Mouse (Mus musculus) stomach, embryonic 15.5 days (tissue): ENCODE measurements around the gene Atat1. TPM values are rescaled to one million over a fixed set of nuclear protein-coding genes. Genes with fewer than 3 reads are reported as not detected.

Experiments
- ATAC-seq: fragments of 200-750 bp; cut with Nextera tagmentation; 2 replicates; pipeline ENCODE4 v1.8.0; 2017; ENCODE audit warnings: low read depth, moderate number of reproducible peaks, moderate TSS enrichment; ENCODE audit not compliant: insufficient read depth, low FRiP score
- H3K27ac ChIP-seq: fragments of 300-500 bp; sonication (generic); 2 replicates; pipeline ENCODE4 v1.5.1; 2015; ENCODE audit warnings: mild to moderate bottlenecking, inconsistent platforms
- H3K27me3 ChIP-seq: fragments of 300-500 bp; sonication (generic); replicated peaks from 2 replicates; pipeline ENCODE4 v1.6.1; 2015; ENCODE audit warnings: inconsistent platforms
- H3K36me3 ChIP-seq: fragments of 300-500 bp; sonication (generic); 2 replicates; pipeline ENCODE4 v1.6.1; 2015; ENCODE audit warnings: inconsistent platforms
- H3K4me1 ChIP-seq: fragments of 300-500 bp; sonication (generic); 2 replicates; pipeline ENCODE4 v1.6.1; 2015; ENCODE audit warnings: inconsistent platforms
- H3K4me2 ChIP-seq: fragments of 300-500 bp; sonication (generic); 2 replicates; pipeline ENCODE4 v1.6.1; 2015; ENCODE audit warnings: mild to moderate bottlenecking, inconsistent platforms
- H3K4me3 ChIP-seq: fragments of 300-500 bp; sonication (generic); replicated peaks from 2 replicates; pipeline ENCODE4 v1.5.1; 2015; ENCODE audit warnings: inconsistent platforms
- H3K9ac ChIP-seq: fragments of 300-500 bp; sonication (generic); 2 replicates; pipeline ENCODE4 v1.6.1; 2015; ENCODE audit warnings: inconsistent platforms
- H3K9me3 ChIP-seq: fragments of 300-500 bp; sonication (generic); 2 replicates; pipeline ENCODE4 v1.6.1; 2016; ENCODE audit warnings: inconsistent platforms
- WGBS: fragments of 180-500 bp; shearing (Covaris S2); methylation state at CpG from one replicate; pipeline ENCODE4 v1.1.7; 2015; 5-methylcytosine and 5-hydroxymethylcytosine counted together
- polyA plus RNA-seq: library from polyadenylated mRNA; unstranded; fragments of >200 nt; fragmentation: Nextera tagmentation; extraction: Ambion mirVana; gene quantifications from 2 replicates; pipeline ENCODE4 v1.2.1, GENCODE M21; 2015

Gene Atat1
- polyA plus RNA-seq, 1 experiment from 2014 or later = 53.2 TPM

- H3K4me3 ChIP-seq = peak overlapping the region; percentile 57
- peak overlapping the region; percentile 93 for H3K4me2 ChIP-seq
- H3K27ac ChIP-seq = peak overlapping the region; percentile 98
- H3K27me3 ChIP-seq = no peaks in the 10 kb centered on the region
- peak overlapping the region; percentile 31 for H3K9ac ChIP-seq
- no peak for ATAC-seq
- H3K36me3 ChIP-seq = no peaks in the 10 kb centered on the region
- peaks cover 46% of the 10 kb centered on the region for H3K4me1 ChIP-seq
- WGBS = 3% methylated on average over 7 of the region's 7 CpGs
- no peaks in the 10 kb centered on the region for H3K9me3 ChIP-seq
These were observed 40.4 kb downstream of the Atat1 start for GRCm38 (mm10) chr17:35869346-35870067.

GRCm38 (mm10) chr17:35868961-35869345 is 40.9 kb downstream of the Atat1 start:
- WGBS = 4% methylated on average over 7 of the region's 7 CpGs
- no peaks in the 10 kb centered on the region for H3K27me3 ChIP-seq

GRCm38 (mm10) chr17:35868165-35868820 is 41.6 kb downstream of the Atat1 start:
- peak overlapping the region; percentile 31; the same call in 1 of the 2 replicates for H3K9ac ChIP-seq
- ATAC-seq = 0 out of 2 replicates have a peak, but pooled peaks have one; percentile 5
- no peaks in the 10 kb centered on the region for H3K27me3 ChIP-seq
- H3K4me3 ChIP-seq = peak overlapping the region; percentile 57
- WGBS = 25% methylated on average over 17 of the region's 17 CpGs
- H3K27ac ChIP-seq = peak overlapping the region; percentile 98
- H3K4me1 ChIP-seq = peaks cover 43% of the 10 kb centered on the region
- peak overlapping the region; percentile 93 for H3K4me2 ChIP-seq
- H3K36me3 ChIP-seq = no peaks in the 10 kb centered on the region
- H3K9me3 ChIP-seq = no peaks in the 10 kb centered on the region

More at GRCm38 (mm10) chr17:35868961-35869345, 40.9 kb downstream of the Atat1 start:
- H3K9me3 ChIP-seq = no peaks in the 10 kb centered on the region
- H3K36me3 ChIP-seq = no peaks in the 10 kb centered on the region
- peak overlapping the region; percentile 98 for H3K27ac ChIP-seq
- peak overlapping the region; percentile 31 for H3K9ac ChIP-seq
- H3K4me1 ChIP-seq = peaks cover 47% of the 10 kb centered on the region
- no peak for ATAC-seq
- H3K4me2 ChIP-seq = peak overlapping the region; percentile 93
- peak overlapping the region; percentile 57 for H3K4me3 ChIP-seq

DNA sequence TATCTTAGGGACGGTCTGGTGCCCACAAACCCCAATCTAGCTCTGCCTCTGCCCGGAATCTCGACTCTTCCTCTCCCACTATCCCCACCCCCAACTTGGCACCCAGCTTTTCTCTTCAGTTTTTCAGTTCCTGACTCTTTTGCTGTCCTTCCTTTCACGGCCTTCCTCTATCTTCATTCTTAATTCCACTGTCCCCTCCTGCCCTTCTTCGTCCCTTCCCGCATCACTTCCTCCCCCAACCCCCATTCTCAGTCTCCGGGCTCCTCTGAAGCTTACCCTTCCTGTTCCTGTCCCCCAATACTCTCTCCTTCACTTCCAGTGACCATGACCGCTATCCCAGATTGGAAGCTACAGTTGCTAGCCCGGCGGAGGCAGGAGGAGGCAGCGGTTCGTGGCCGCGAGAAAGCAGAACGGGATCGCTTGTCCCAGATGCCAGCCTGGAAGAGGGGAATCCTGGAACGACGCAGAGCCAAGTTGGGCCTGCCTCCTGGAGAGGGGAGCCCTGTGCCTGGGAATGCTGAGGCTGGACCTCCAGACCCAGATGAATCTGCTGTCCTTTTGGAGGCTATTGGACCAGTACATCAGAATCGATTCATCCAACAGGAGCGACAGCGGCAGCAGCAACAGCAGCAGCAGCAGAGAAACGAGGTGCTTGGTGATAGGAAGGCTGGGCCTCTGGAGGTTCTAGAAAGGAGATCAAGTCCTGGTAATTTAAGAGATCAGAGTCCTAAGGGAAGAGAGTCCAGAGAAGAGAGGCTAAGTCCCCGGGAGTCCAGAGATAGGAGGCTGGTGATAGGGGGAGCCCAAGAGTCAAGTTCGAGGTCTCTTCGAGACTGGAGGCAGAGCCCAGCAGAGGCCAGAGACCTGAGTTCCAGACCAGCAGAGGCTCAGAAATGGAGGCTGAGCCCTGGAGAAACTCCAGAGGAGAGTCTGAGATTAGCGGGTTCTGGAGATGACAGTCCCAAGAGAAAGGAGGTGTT is 42.7 kb downstream of the Atat1 start:
- H3K4me1 ChIP-seq = peaks cover 42% of the 10 kb centered on the region
- peak overlapping the region; percentile 93 for H3K4me2 ChIP-seq

GRCm38 (mm10) chr17:35866281-35866831 is 43.5 kb downstream of the Atat1 start:
- H3K4me3 ChIP-seq = peak overlapping the region; percentile 57
- peak overlapping the region; percentile 98 for H3K27ac ChIP-seq
- H3K4me2 ChIP-seq = peak overlapping the region; percentile 93
- H3K9me3 ChIP-seq = no peaks in the 10 kb centered on the region
- peaks cover 46% of the 10 kb centered on the region for H3K4me1 ChIP-seq
- ATAC-seq = peak; percentile 29; the same call in 1 of the 2 replicates
- H3K36me3 ChIP-seq = no peaks in the 10 kb centered on the region
- peak overlapping the region; percentile 68 for H3K9ac ChIP-seq
- no peaks in the 10 kb centered on the region for H3K27me3 ChIP-seq
- under 1% methylated on average over 38 of the region's 38 CpGs for WGBS

More for the DNA sequence above, 42.7 kb downstream of the Atat1 start:
- H3K9me3 ChIP-seq = no peaks in the 10 kb centered on the region
- H3K27me3 ChIP-seq = no peaks in the 10 kb centered on the region
- WGBS = 12% methylated on average over 26 of the region's 26 CpGs
- H3K9ac ChIP-seq = peak overlapping the region; percentile 68
- H3K4me3 ChIP-seq = peak overlapping the region; percentile 57
- no peaks in the 10 kb centered on the region for H3K36me3 ChIP-seq
- peak overlapping the region; percentile 98 for H3K27ac ChIP-seq
- no peak for ATAC-seq

GRCm38 (mm10) chr17:35865481-35866280 is 44.2 kb downstream of the Atat1 start, which contains the start of gene Ppp1r18:
TSS of gene Ppp1r18 (plus strand) at chr17:35865593.
- WGBS = under 1% methylated on average over 44 of the region's 48 CpGs
- H3K4me2 ChIP-seq = peak within 1 kb of the TSS; percentile 93
- peak within 1 kb of the TSS; percentile 68 for H3K9ac ChIP-seq
- peak within 1 kb of the TSS; percentile 98 for H3K27ac ChIP-seq
- H3K9me3 ChIP-seq = no peaks in the 10 kb centered on the region
- peaks cover 42% of the 10 kb centered on the region for H3K4me1 ChIP-seq
- peak; percentile 44 for ATAC-seq
- H3K36me3 ChIP-seq = no peaks in the 10 kb centered on the region
- H3K27me3 ChIP-seq = no peaks in the 10 kb centered on the region
- peak within 1 kb of the TSS; percentile 57 for H3K4me3 ChIP-seq

GRCm38 (mm10) chr17:35864832-35865353 is 45.0 kb downstream of the Atat1 start:
- Histone ChIP-seq H3K4me1 (peaks cover 35% of the 10 kb centered on the region), H3K36me3 (no peaks in the 10 kb centered on the region), H3K9ac (peak overlapping the region; percentile 68; the same call in 1 of the 2 replicates), H3K27ac (peak overlapping the region; percentile 98), H3K4me2 (peak overlapping the region; percentile 93), H3K9me3 (no peaks in the 10 kb centered on the region), H3K27me3 (no peaks in the 10 kb centered on the region), H3K4me3 (peak overlapping the region; percentile 57)
- WGBS = 31% methylated on average over 10 of the region's 10 CpGs
- no peak for ATAC-seq

DNA sequence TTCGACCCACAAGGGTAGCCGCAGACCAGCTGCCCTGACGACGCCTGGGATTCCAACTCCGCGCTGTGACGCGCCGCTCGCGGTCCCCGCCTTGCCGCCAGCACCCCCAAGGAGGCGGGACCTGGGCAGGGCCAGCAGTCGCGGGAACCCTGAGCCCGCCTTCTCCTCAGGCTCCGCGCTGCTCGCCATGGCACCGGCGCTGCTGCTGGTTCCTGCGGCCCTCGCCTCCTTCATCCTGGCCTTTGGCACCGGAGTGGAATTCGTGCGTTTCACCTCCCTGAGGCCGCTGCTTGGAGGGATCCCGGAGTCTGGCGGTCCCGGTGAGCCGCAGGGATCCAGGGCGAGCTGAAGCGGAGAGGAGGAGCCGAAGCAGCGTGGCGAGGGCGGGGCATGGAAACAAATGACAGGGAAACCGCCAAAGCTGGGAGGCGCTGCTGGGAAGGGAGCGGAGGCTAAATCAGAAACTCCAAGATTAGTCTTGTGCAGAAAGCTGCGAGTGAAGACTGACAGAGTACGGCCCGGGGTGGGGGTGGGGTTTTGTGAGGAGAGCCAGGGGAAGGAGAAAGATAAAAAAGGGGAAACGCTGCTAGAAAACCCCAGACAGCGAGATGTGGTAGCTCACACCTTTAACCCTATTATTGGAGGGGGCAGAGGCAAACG is 48.5 kb downstream of the Atat1 start, which contains the start of gene Nrm:
Gene Nrm (plus strand): TSS at position 121 of the 660 bp plus-strand sequence.
- Histone ChIP-seq H3K4me1 (peaks cover 14% of the 10 kb centered on the region), H3K27me3 (no peaks in the 10 kb centered on the region), H3K27ac (peak within 1 kb of the TSS; percentile 96), H3K9ac (peak within 1 kb of the TSS; percentile 84), H3K4me3 (peak within 1 kb of the TSS; percentile 87), H3K36me3 (peaks cover 11% of the 10 kb centered on the region), H3K4me2 (peak within 1 kb of the TSS; percentile 74), H3K9me3 (no peaks in the 10 kb centered on the region)
- WGBS = under 1% methylated on average over 47 of the region's 47 CpGs
- peak; percentile 91 for ATAC-seq

- Histone ChIP-seq H3K4me2 (peak overlapping the region; percentile 74), H3K27me3 (no peaks in the 10 kb centered on the region), H3K4me1 (peaks cover 14% of the 10 kb centered on the region), H3K36me3 (peaks cover 11% of the 10 kb centered on the region), H3K9me3 (no peaks in the 10 kb centered on the region), H3K27ac (peak overlapping the region; percentile 96), H3K4me3 (peak overlapping the region; percentile 87), H3K9ac (0 out of 2 replicates have a peak overlapping the region, but pooled peaks have one; percentile 84)
- ATAC-seq = peak; percentile 15; the same call in 1 of the 2 replicates
- WGBS = 4% methylated on average over 12 of the region's 12 CpGs
These were observed 49.1 kb downstream of the Atat1 start for GRCm38 (mm10) chr17:35860831-35861197.

GRCm38 (mm10) chr17:35859835-35860234 is 50.0 kb downstream of the Atat1 start:
- H3K9ac ChIP-seq = no peak overlapping the region
- ATAC-seq = no peak
- 65% methylated on average over 2 of the region's 2 CpGs for WGBS

More at GRCm38 (mm10) chr17:35859835-35860234, 50.0 kb downstream of the Atat1 start:
- H3K4me1 ChIP-seq = peaks cover 9% of the 10 kb centered on the region; the same call in 1 of the 2 replicates
- H3K4me2 ChIP-seq = no peak overlapping the region
- H3K4me3 ChIP-seq = no peak overlapping the region
- peaks cover 14% of the 10 kb centered on the region for H3K36me3 ChIP-seq
- no peaks in the 10 kb centered on the region for H3K9me3 ChIP-seq
- no peaks in the 10 kb centered on the region for H3K27me3 ChIP-seq
- no peak overlapping the region for H3K27ac ChIP-seq
